Comparison of ENCODE assay signal across 15 mouse cellular contexts in genomic region chr16:89972018-89972417, GRCm38 (mm10).
"Had no signal": no experiment of that assay in that cellular context is flagged by ENCODE, and none has a peak within 500 bp of the region (broad histone marks: within the 10 kb centered on the region; RNA-seq: fewer than 3 reads in every experiment).

No protein-coding gene starts in this region.

- H3K4me2 ChIP-seq: limb, embryonic 13.5 days; lung, embryonic 15.5 days; midbrain, embryonic 12.5 days had no signal

- H3K27ac ChIP-seq: hindbrain, postnatal 0 days; limb, embryonic 13.5 days; lung, embryonic 15.5 days; macrophage; midbrain, embryonic 12.5 days had no signal

- DNase-seq: kidney, adult 11 months; kidney, adult 9 months; kidney, postnatal 10 days; left cerebral cortex, postnatal 4 days; retina, postnatal 1 day; right cerebral cortex, postnatal 4 days; spleen, adult 18-20 months; thymus, adult 18-20 months; thymus, postnatal 14 days had no signal

- ATAC-seq: hindbrain, postnatal 0 days had no signal

- H3K36me3 ChIP-seq: lung, embryonic 15.5 days; midbrain, embryonic 12.5 days had no signal

- H3K4me3 ChIP-seq: limb, embryonic 13.5 days; lung, embryonic 15.5 days; midbrain, embryonic 12.5 days; myocyte had no signal

- H3K9ac ChIP-seq: limb, embryonic 13.5 days; lung, embryonic 15.5 days; midbrain, embryonic 12.5 days had no signal

- H3K27me3 ChIP-seq: limb, embryonic 13.5 days; lung, embryonic 15.5 days; midbrain, embryonic 12.5 days had no signal

- H3K9me3 ChIP-seq: limb, embryonic 13.5 days; lung, embryonic 15.5 days; midbrain, embryonic 12.5 days had no signal
